Mouse (Mus musculus) macrophage (primary cell): Measurements from ENCODE around the gene Hs3st2. TPM values are rescaled to one million over a fixed set of nuclear protein-coding genes. Genes with fewer than 3 reads are reported as not detected.

Experiments
- H3K27ac ChIP-seq: fragments of 350-480 bp; formaldehyde crosslinking; 2 replicates; pipeline ENCODE4 v1.9.0; 2021
- H3K36me3 ChIP-seq: fragments of 350-480 bp; formaldehyde crosslinking; 2 replicates; pipeline ENCODE4 v1.9.0; 2021; ENCODE audit errors: inconsistent target
- H3K4me3 ChIP-seq: fragments of 350-480 bp; formaldehyde crosslinking; 2 replicates; pipeline ENCODE4 v1.9.0; 2021; ENCODE audit errors: inconsistent target
- H3K79me2 ChIP-seq: fragments of 350-480 bp; formaldehyde crosslinking; 2 replicates; pipeline ENCODE4 v1.9.0; 2021; ENCODE audit errors: inconsistent target
- WGBS: methylation state at CpG from one replicate; pipeline ENCODE4 v1.1.7; 2026; ENCODE audit warnings: inconsistent platforms; ENCODE audit not compliant: missing documents; 5-methylcytosine and 5-hydroxymethylcytosine counted together
- polyA plus RNA-seq: library from polyadenylated mRNA; stranded (reverse); fragments of 250-400 nt; gene quantifications from 3 replicates; pipeline ENCODE4 v1.2.4, GENCODE M21; 2018; ENCODE audit warnings: inconsistent platforms

The Hs3st2 gene
- polyA plus RNA-seq, 1 experiment from 2014 or later, result not detected

- no peaks in the 10 kb centered on the region for H3K79me2 ChIP-seq
- no peak overlapping the region for H3K4me3 ChIP-seq
- WGBS, result 87% methylated on average over 7 of the region's 7 CpGs
- H3K27ac ChIP-seq, result no peak overlapping the region
- H3K36me3 ChIP-seq, result no peaks in the 10 kb centered on the region
Observed at GRCm38 (mm10) chr7:121411507-121411898, 19.8 kb downstream of the Hs3st2 start.

- WGBS, result 94% methylated on average over 6 of the region's 6 CpGs
- H3K36me3 ChIP-seq, result no peaks in the 10 kb centered on the region
- H3K27ac ChIP-seq, result no peak overlapping the region
- H3K79me2 ChIP-seq, result no peaks in the 10 kb centered on the region
- no peak overlapping the region for H3K4me3 ChIP-seq
Observed at GRCm38 (mm10) chr7:121436884-121437283, 45.2 kb downstream of the Hs3st2 start.

- Histone ChIP-seq H3K4me3 (no peak overlapping the region), H3K79me2 (no peaks in the 10 kb centered on the region), H3K27ac (no peak overlapping the region), H3K36me3 (no peaks in the 10 kb centered on the region)
- 83% methylated on average over 5 of the region's 5 CpGs for WGBS
Observed at GRCm38 (mm10) chr7:121441186-121441585, 49.5 kb downstream of the Hs3st2 start.

- no peaks in the 10 kb centered on the region for H3K36me3 ChIP-seq
- WGBS, result 69% methylated on average over 7 of the region's 7 CpGs
- no peak overlapping the region for H3K4me3 ChIP-seq
- H3K27ac ChIP-seq, result no peak overlapping the region
- no peaks in the 10 kb centered on the region for H3K79me2 ChIP-seq
Observed at GRCm38 (mm10) chr7:121444336-121444735, 52.7 kb downstream of the Hs3st2 start.

GRCm38 (mm10) chr7:121446281-121446680 lies 54.6 kb downstream of the Hs3st2 start:
- H3K4me3 ChIP-seq, result no peak overlapping the region
- no peaks in the 10 kb centered on the region for H3K36me3 ChIP-seq
- H3K79me2 ChIP-seq, result no peaks in the 10 kb centered on the region
- H3K27ac ChIP-seq, result no peak overlapping the region
- WGBS, result 8% methylated on average over 4 of the region's 4 CpGs

GRCm38 (mm10) chr7:121450951-121451843 lies 59.5 kb downstream of the Hs3st2 start:
- H3K36me3 ChIP-seq, result no peaks in the 10 kb centered on the region
- H3K4me3 ChIP-seq, result no peak overlapping the region
- H3K27ac ChIP-seq, result no peak overlapping the region
- 72% methylated on average over 13 of the region's 13 CpGs for WGBS
- no peaks in the 10 kb centered on the region for H3K79me2 ChIP-seq

GRCm38 (mm10) chr7:121456716-121457115 lies 65.1 kb downstream of the Hs3st2 start:
- Histone ChIP-seq H3K36me3 (no peaks in the 10 kb centered on the region), H3K4me3 (no peak overlapping the region), H3K79me2 (no peaks in the 10 kb centered on the region), H3K27ac (no peak overlapping the region)
- WGBS, result 60% methylated on average over 1 of the region's 1 CpGs

- no peak overlapping the region for H3K4me3 ChIP-seq
- H3K36me3 ChIP-seq, result no peaks in the 10 kb centered on the region
- WGBS, result 69% methylated on average over 3 of the region's 3 CpGs
Observed at GRCm38 (mm10) chr7:121458075-121458474, 66.4 kb downstream of the Hs3st2 start.

GRCm38 (mm10) chr7:121460626-121461025 lies 69.0 kb downstream of the Hs3st2 start:
- Histone ChIP-seq H3K79me2 (no peaks in the 10 kb centered on the region), H3K4me3 (no peak overlapping the region), H3K27ac (no peak overlapping the region), H3K36me3 (no peaks in the 10 kb centered on the region)
- WGBS, result 93% methylated on average over 4 of the region's 6 CpGs

More at GRCm38 (mm10) chr7:121458075-121458474, 66.4 kb downstream of the Hs3st2 start:
- no peaks in the 10 kb centered on the region for H3K79me2 ChIP-seq
- H3K27ac ChIP-seq, result no peak overlapping the region

- H3K4me3 ChIP-seq, result no peak overlapping the region
- no peaks in the 10 kb centered on the region for H3K79me2 ChIP-seq
- H3K36me3 ChIP-seq, result no peaks in the 10 kb centered on the region
- WGBS, result 83% methylated on average over 5 of the region's 5 CpGs
- no peak overlapping the region for H3K27ac ChIP-seq
Observed at GRCm38 (mm10) chr7:121464441-121464840, 72.8 kb downstream of the Hs3st2 start.

GRCm38 (mm10) chr7:121465111-121465510 lies 73.5 kb downstream of the Hs3st2 start:
- Histone ChIP-seq H3K79me2 (no peaks in the 10 kb centered on the region), H3K27ac (no peak overlapping the region), H3K36me3 (no peaks in the 10 kb centered on the region), H3K4me3 (no peak overlapping the region)
- WGBS, result 75% methylated on average over 1 of the region's 1 CpGs

- WGBS, result 87% methylated on average over 5 of the region's 5 CpGs
- no peaks in the 10 kb centered on the region for H3K79me2 ChIP-seq
- no peaks in the 10 kb centered on the region for H3K36me3 ChIP-seq
- H3K27ac ChIP-seq, result no peak overlapping the region
- H3K4me3 ChIP-seq, result no peak overlapping the region
Observed at GRCm38 (mm10) chr7:121466331-121466730, 74.7 kb downstream of the Hs3st2 start.

- no peaks in the 10 kb centered on the region for H3K36me3 ChIP-seq
- H3K79me2 ChIP-seq, result no peaks in the 10 kb centered on the region
- no peak overlapping the region for H3K27ac ChIP-seq
- 18% methylated on average over 3 of the region's 3 CpGs for WGBS
- H3K4me3 ChIP-seq, result no peak overlapping the region
Observed at GRCm38 (mm10) chr7:121469435-121469834, 77.8 kb downstream of the Hs3st2 start.

- WGBS, result 78% methylated on average over 8 of the region's 8 CpGs
Observed at GRCm38 (mm10) chr7:121478302-121478701, 86.6 kb downstream of the Hs3st2 start.

GRCm38 (mm10) chr7:121480106-121480505 lies 88.4 kb downstream of the Hs3st2 start:
- Histone ChIP-seq H3K27ac (no peak overlapping the region), H3K4me3 (no peak overlapping the region), H3K36me3 (no peaks in the 10 kb centered on the region), H3K79me2 (no peaks in the 10 kb centered on the region)
- WGBS, result 85% methylated on average over 4 of the region's 4 CpGs

More at GRCm38 (mm10) chr7:121478302-121478701, 86.6 kb downstream of the Hs3st2 start:
- H3K36me3 ChIP-seq, result no peaks in the 10 kb centered on the region
- H3K27ac ChIP-seq, result no peak overlapping the region
- no peak overlapping the region for H3K4me3 ChIP-seq
- no peaks in the 10 kb centered on the region for H3K79me2 ChIP-seq
